Mouse (Mus musculus) lung, adult 2 months (tissue): ENCODE data around the gene Fhl1. TPM values are rescaled to one million over a fixed set of nuclear protein-coding genes. Genes with fewer than 3 reads are reported as not detected.

Experiments
- DNase-seq: peaks from one replicate; pipeline ENCODE4 v3.0.0; 2022
- H3K4me1 ChIP-seq: fragments of 200-500 bp; 2 replicates; pipeline ENCODE4 v1.6.1; 2011; ENCODE audit warnings: low read length; ENCODE audit not compliant: control insufficient read depth, insufficient read depth
- H3K4me3 ChIP-seq: fragments of 200-500 bp; replicated peaks from 2 replicates; pipeline ENCODE3; 2011; ENCODE audit warnings: low read depth, mild to moderate bottlenecking, control low read depth, low read length; ENCODE audit errors: extremely low read depth
- CTCF ChIP-seq: fragments of 200-500 bp; IDR thresholded peaks from 2 replicates; pipeline ENCODE4 v1.5.1; 2011; ENCODE audit warnings: mild to moderate bottlenecking, low read length, control low read depth; ENCODE audit not compliant: insufficient read depth
- POLR2A ChIP-seq: fragments of 200-500 bp; IDR thresholded peaks from 2 replicates; pipeline ENCODE4 v1.6.1; 2011; ENCODE audit warnings: low read depth, mild to moderate bottlenecking, control low read depth, low read length, borderline replicate concordance; ENCODE audit errors: extremely low read depth
- WGBS: fragments of 180-500 bp; shearing (Covaris S2); methylation state at CpG from one replicate; pipeline ENCODE4 v1.1.7; 2018; 5-methylcytosine and 5-hydroxymethylcytosine counted together
- polyA plus RNA-seq: library from polyadenylated mRNA; depleted of rRNA; stranded (reverse); fragments of >200 nt; gene quantifications from 2 replicates; pipeline ENCODE4 v1.2.3, GENCODE M21; 2012; rRNA removed

Gene Fhl1
- 559 and 762 TPM in 2 replicates for polyA plus RNA-seq

GRCm38 (mm10) chrX:56731306-56732201 lies at the start of gene Fhl1:
Fhl1 (plus strand) TSS chrX:56731787.
- DNase-seq, result peak; percentile 48
- 39% methylated on average over 61 of the region's 106 CpGs for WGBS
- Histone ChIP-seq H3K4me3 (peak within 1 kb of the TSS; percentile 80), H3K4me1 (peaks cover 5% of the 10 kb centered on the region; the same call in 1 of the 2 replicates)
- no peak for TF ChIP-seq CTCF
- peak; percentile 37; the same call in 1 of the 2 replicates for TF ChIP-seq POLR2A

- Histone ChIP-seq H3K4me1 (no peaks in the 10 kb centered on the region), H3K4me3 (no peak overlapping the region)
- TF ChIP-seq CTCF (no peak), POLR2A (no peak)
- WGBS, result 76% methylated on average over 1 of the region's 1 CpGs
- DNase-seq, result no peak
These were observed 49.3 kb upstream of the Fhl1 start for GRCm38 (mm10) chrX:56682156-56682720.

GRCm38 (mm10) chrX:56683521-56683920 lies 48.1 kb upstream of the Fhl1 start:
- no peak overlapping the region for H3K4me3 ChIP-seq
- no peak for DNase-seq
- no peak for TF ChIP-seq POLR2A
- TF ChIP-seq CTCF, result no peak
- no peaks in the 10 kb centered on the region for H3K4me1 ChIP-seq
- 68% methylated on average over 10 of the region's 10 CpGs for WGBS

DNA sequence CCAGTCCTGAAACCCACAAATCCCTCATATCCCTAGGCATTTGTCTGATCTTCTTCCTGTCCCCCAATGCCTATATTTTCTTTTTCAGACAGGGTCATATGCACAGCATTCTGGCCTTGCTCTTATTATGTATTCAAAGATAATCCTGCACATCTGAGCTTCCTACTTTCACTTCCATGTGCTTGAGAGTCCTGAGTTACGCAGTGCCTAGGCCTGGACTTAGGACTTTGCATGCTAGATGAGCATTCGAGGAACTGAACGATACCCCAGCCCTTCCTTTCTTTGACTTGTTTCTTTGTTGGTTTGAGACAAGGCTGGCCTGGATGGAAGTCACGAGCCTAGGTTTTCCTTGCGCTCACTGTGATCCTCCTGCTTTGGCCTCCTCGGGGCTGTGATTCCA lies 39.0 kb upstream of the Fhl1 start:
- no peak for TF ChIP-seq CTCF
- TF ChIP-seq POLR2A, result no peak
- 81% methylated on average over 6 of the region's 6 CpGs for WGBS
- Histone ChIP-seq H3K4me1 (no peaks in the 10 kb centered on the region), H3K4me3 (no peak overlapping the region)
- DNase-seq, result no peak

GRCm38 (mm10) chrX:56694539-56694938 lies 37.0 kb upstream of the Fhl1 start:
- no peaks in the 10 kb centered on the region for H3K4me1 ChIP-seq
- WGBS, result 82% methylated on average over 2 of the region's 2 CpGs

DNA sequence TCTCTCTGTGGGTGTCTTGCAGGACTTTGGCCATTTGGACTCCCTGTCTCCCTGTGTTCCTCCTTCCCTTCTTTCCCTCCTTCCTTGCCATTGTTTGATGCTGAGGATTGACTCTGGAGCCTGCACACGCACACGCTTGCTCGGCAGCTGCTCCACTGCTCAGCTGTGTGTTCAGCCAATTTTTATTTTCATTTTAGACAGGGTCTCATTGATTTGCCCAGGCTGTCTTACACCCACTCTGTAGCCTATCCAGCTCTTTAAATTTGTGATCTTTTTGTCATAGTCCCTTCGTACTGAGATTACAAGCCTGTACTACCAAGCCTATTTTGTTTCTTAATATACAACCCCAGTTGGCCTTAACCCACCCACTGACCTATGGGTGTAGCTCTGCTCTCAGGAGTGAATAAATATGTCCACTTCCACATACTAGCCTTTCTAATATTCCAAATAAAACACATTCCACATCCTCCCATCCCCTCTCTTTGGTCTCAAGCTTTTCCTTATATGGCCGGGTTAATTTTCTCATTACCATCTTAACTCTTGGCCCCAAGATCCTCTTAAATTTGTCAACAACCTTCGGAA lies 34.3 kb upstream of the Fhl1 start:
- TF ChIP-seq CTCF (no peak), POLR2A (no peak)
- no peak for DNase-seq
- WGBS, result 74% methylated on average over 6 of the region's 6 CpGs
- Histone ChIP-seq H3K4me3 (no peak overlapping the region), H3K4me1 (no peaks in the 10 kb centered on the region)

More at GRCm38 (mm10) chrX:56694539-56694938, 37.0 kb upstream of the Fhl1 start:
- H3K4me3 ChIP-seq, result no peak overlapping the region
- no peak for DNase-seq
- TF ChIP-seq POLR2A, result no peak
- no peak for TF ChIP-seq CTCF

- H3K4me3 ChIP-seq, result no peak overlapping the region
- TF ChIP-seq POLR2A (no peak), CTCF (no peak)
- DNase-seq, result no peak
- no peaks in the 10 kb centered on the region for H3K4me1 ChIP-seq
- 70% methylated on average over 4 of the region's 4 CpGs for WGBS
These were observed 33.7 kb upstream of the Fhl1 start for GRCm38 (mm10) chrX:56697886-56698285.

- no peak for DNase-seq
- no peak for TF ChIP-seq POLR2A
- no peak for TF ChIP-seq CTCF
- Histone ChIP-seq H3K4me1 (no peaks in the 10 kb centered on the region), H3K4me3 (no peak overlapping the region)
- WGBS, result 62% methylated on average over 3 of the region's 3 CpGs
These were observed 30.3 kb upstream of the Fhl1 start for GRCm38 (mm10) chrX:56701261-56701660.

- no peak for TF ChIP-seq POLR2A
- TF ChIP-seq CTCF, result no peak
- H3K4me1 ChIP-seq, result no peaks in the 10 kb centered on the region
- H3K4me3 ChIP-seq, result no peak overlapping the region
- 70% methylated on average over 8 of the region's 8 CpGs for WGBS
- no peak for DNase-seq
These were observed 27.5 kb upstream of the Fhl1 start for GRCm38 (mm10) chrX:56703965-56704562.
